Mouse (Mus musculus) MEL (cell line): Measurements from ENCODE around the gene Sgpp1. TPM values are rescaled to one million over a fixed set of nuclear protein-coding genes. Genes with fewer than 3 reads are reported as not detected.
A peak's percentile ranks its signal among the peaks of the same experiment; 100 is the strongest.

Source experiments
- DNase-seq: peaks from one replicate; pipeline ENCODE4 v3.0.0; 2011; ENCODE audit warnings: low read depth, low spot score
- H3K27ac ChIP-seq: 2 replicates; pipeline ENCODE4 v1.5.1; 2012; ENCODE audit warnings: low read depth, mild to moderate bottlenecking, control low read depth, low read length, moderate library complexity; ENCODE audit not compliant: control insufficient read depth
- H3K27me3 ChIP-seq, 2 experiments: fragments of 150-350 bp in 1 of 2; sonication (generic) in 1 of 2; 2 replicates each; pipeline ENCODE4 v1.6.1; 2012; ENCODE audit warnings: low read length in 2 of 2, mild to moderate bottlenecking in 2 of 2, improper control_type of control experiment in 1 of 2, moderate library complexity in 1 of 2; ENCODE audit not compliant: insufficient read depth in 2 of 2, control insufficient read depth in 1 of 2
- H3K36me3 ChIP-seq, 2 experiments: 2 replicates each; pipeline ENCODE4 v1.6.1; 2012 to 2014; ENCODE audit warnings: low read length in 2 of 2, improper control_type of control experiment in 1 of 2, inconsistent platforms in 1 of 2, mild to moderate bottlenecking in 1 of 2; ENCODE audit not compliant: insufficient read depth in 2 of 2, control insufficient read depth in 1 of 2
- H3K4me1 ChIP-seq, 2 experiments: fragments of 150-350 bp in 1 of 2; sonication (generic) in 1 of 2; 2 replicates each; pipeline ENCODE4 v1.6.1; 2012; ENCODE audit warnings: low read length in 2 of 2, improper control_type of control experiment in 1 of 2, mild to moderate bottlenecking in 1 of 2; ENCODE audit not compliant: insufficient read depth in 2 of 2, control insufficient read depth in 1 of 2
- H3K4me3 ChIP-seq, 2 experiments: fragments of 150-350 bp in 1 of 2; sonication (generic) in 1 of 2; 2 replicates each; pipeline ENCODE4 v1.5.1; 2012; ENCODE audit warnings: low read depth in 2 of 2, low read length in 2 of 2, mild to moderate bottlenecking in 2 of 2, moderate library complexity in 2 of 2, control low read depth in 1 of 2, improper control_type of control experiment in 1 of 2; ENCODE audit not compliant: control insufficient read depth in 1 of 2, insufficient read depth in 1 of 2
- H3K79me2 ChIP-seq: 2 replicates; pipeline ENCODE4 v1.6.1; 2012; ENCODE audit warnings: mild to moderate bottlenecking, low read length, moderate library complexity; ENCODE audit not compliant: control insufficient read depth, poor library complexity, insufficient read depth
- H3K9ac ChIP-seq: 2 replicates; pipeline ENCODE4 v1.6.1; 2012; ENCODE audit warnings: low read depth, mild to moderate bottlenecking, control low read depth, low read length, moderate library complexity; ENCODE audit not compliant: control insufficient read depth, poor library complexity, severe bottlenecking
- H3K9me3 ChIP-seq: fragments of 150-350 bp; sonication (generic); replicated peaks from 2 replicates; pipeline ENCODE4 v1.6.1; 2012; ENCODE audit warnings: mild to moderate bottlenecking, low read length, improper control_type of control experiment, moderate library complexity; ENCODE audit not compliant: insufficient read depth
- BHLHE40 ChIP-seq: IDR thresholded peaks from 2 replicates; pipeline ENCODE4 v1.6.1; 2012; ENCODE audit warnings: low read depth, mild to moderate bottlenecking, inconsistent platforms, low read length, improper control_type of control experiment, borderline replicate concordance
- CTCF ChIP-seq, 3 experiments: IDR thresholded peaks in 2 of 3; conservative IDR thresholded peaks in 1 of 3; 2 replicates each; pipeline ENCODE4 v1.5.1; 2011 to 2012; ENCODE audit warnings: low read length in 3 of 3, low read depth in 2 of 3, mild to moderate bottlenecking in 2 of 3, improper control_type of control experiment in 1 of 3, inconsistent platforms in 1 of 3, mixed read lengths in 1 of 3, moderate library complexity in 1 of 3; ENCODE audit not compliant: control insufficient read depth in 1 of 3, insufficient read depth in 1 of 3, poor library complexity in 1 of 3, severe bottlenecking in 1 of 3
- EP300 ChIP-seq, 2 experiments: IDR thresholded peaks; 2 replicates each; pipeline ENCODE4 v1.6.1; 2011; ENCODE audit warnings: improper control_type of control experiment in 2 of 2, low read length in 2 of 2, low read depth in 1 of 2, mild to moderate bottlenecking in 1 of 2
- ETS1 ChIP-seq: IDR thresholded peaks from 2 replicates; pipeline ENCODE4 v1.6.1; 2012; ENCODE audit warnings: low read depth, mild to moderate bottlenecking, inconsistent platforms, low read length, improper control_type of control experiment, moderate library complexity
- GABPA ChIP-seq: IDR thresholded peaks from 2 replicates; pipeline ENCODE4 v1.6.1; 2012; ENCODE audit warnings: low read depth, mild to moderate bottlenecking, inconsistent platforms, low read length, improper control_type of control experiment, moderate library complexity
- GATA1 ChIP-seq: IDR thresholded peaks from 2 replicates; pipeline ENCODE4 v1.6.1; 2011; ENCODE audit warnings: low read depth, low read length, improper control_type of control experiment
- HCFC1 ChIP-seq: IDR thresholded peaks from 2 replicates; pipeline ENCODE4 v1.6.1; 2012; ENCODE audit warnings: low read depth, mild to moderate bottlenecking, inconsistent platforms, low read length, improper control_type of control experiment, moderate library complexity
- MAFK ChIP-seq: IDR thresholded peaks from 2 replicates; pipeline ENCODE4 v1.6.1; 2011; ENCODE audit warnings: low read depth, mild to moderate bottlenecking, low read length, improper control_type of control experiment, borderline replicate concordance
- MAX ChIP-seq: IDR thresholded peaks from 2 replicates; pipeline ENCODE4 v1.6.1; 2011; ENCODE audit warnings: low read length, improper control_type of control experiment
- MAZ ChIP-seq: IDR thresholded peaks from 2 replicates; pipeline ENCODE4 v1.6.1; 2012; ENCODE audit warnings: low read depth, mild to moderate bottlenecking, inconsistent platforms, low read length, improper control_type of control experiment
- MEF2A ChIP-seq: IDR thresholded peaks from 2 replicates; pipeline ENCODE4 v1.6.1; 2014; ENCODE audit warnings: low read depth, mild to moderate bottlenecking, inconsistent platforms, low read length, improper control_type of control experiment; ENCODE audit not compliant: poor library complexity, insufficient replicate concordance, severe bottlenecking; ENCODE audit errors: extremely low read depth
- MXI1 ChIP-seq: IDR thresholded peaks from 2 replicates; pipeline ENCODE4 v1.6.1; 2011; ENCODE audit warnings: mild to moderate bottlenecking, low read depth, low read length, improper control_type of control experiment
- MYC ChIP-seq: IDR thresholded peaks from 2 replicates; pipeline ENCODE4 v1.6.1; 2011; ENCODE audit warnings: low read depth, mild to moderate bottlenecking, low read length, improper control_type of control experiment, moderate library complexity
- NELFE ChIP-seq: IDR thresholded peaks from 2 replicates; pipeline ENCODE4 v1.6.1; 2011; ENCODE audit warnings: low read depth, low read length, improper control_type of control experiment
- POLR2AphosphoS2 ChIP-seq: IDR thresholded peaks from 2 replicates; pipeline ENCODE4 v1.6.1; 2011; ENCODE audit warnings: low read length, improper control_type of control experiment
- POLR2AphosphoS5 ChIP-seq: IDR thresholded peaks from 2 replicates; pipeline ENCODE4 v1.6.1; 2012; ENCODE audit warnings: low read depth, borderline replicate concordance, mild to moderate bottlenecking, inconsistent platforms, low read length, moderate library complexity, mixed read lengths
- RAD21 ChIP-seq: IDR thresholded peaks from 2 replicates; pipeline ENCODE4 v1.6.1; 2011; ENCODE audit warnings: mild to moderate bottlenecking, low read depth, low read length, improper control_type of control experiment
- RCOR1 ChIP-seq: IDR thresholded peaks from 2 replicates; pipeline ENCODE4 v1.6.1; 2012; ENCODE audit warnings: low read depth, mild to moderate bottlenecking, inconsistent platforms, low read length, improper control_type of control experiment
- SMC3 ChIP-seq: IDR thresholded peaks from 2 replicates; pipeline ENCODE4 v1.6.1; 2011; ENCODE audit warnings: low read depth, low read length, improper control_type of control experiment
- USF2 ChIP-seq, 2 experiments: IDR thresholded peaks; 2 replicates each; pipeline ENCODE4 v1.6.1; 2011 to 2012; ENCODE audit warnings: improper control_type of control experiment in 2 of 2, low read length in 2 of 2, borderline replicate concordance in 1 of 2, inconsistent platforms in 1 of 2, low read depth in 1 of 2, mild to moderate bottlenecking in 1 of 2; ENCODE audit not compliant: insufficient read depth in 1 of 2
- ZC3H11A ChIP-seq: IDR thresholded peaks from 2 replicates; pipeline ENCODE4 v1.6.1; 2012; ENCODE audit warnings: low read depth, mild to moderate bottlenecking, inconsistent platforms, low read length, improper control_type of control experiment
- ZNF384 ChIP-seq: IDR thresholded peaks from 2 replicates; pipeline ENCODE4 v1.6.1; 2012; ENCODE audit warnings: low read depth, mild to moderate bottlenecking, inconsistent platforms, low read length, improper control_type of control experiment
- polyA plus RNA-seq, 2 experiments: library from polyadenylated mRNA; stranded (reverse) in 1 of 2; unstranded in 1 of 2; fragments of >175 nt in 1 of 2; fragments of >200 nt in 1 of 2; gene quantifications; 2 replicates each; pipeline versions ENCODE4 v1.2.1 to v1.2.4; 2012; ENCODE audit warnings: low replicate concordance in 2 of 2, low read depth in 1 of 2; ENCODE audit not compliant: insufficient read length in 2 of 2, insufficient read depth in 1 of 2, missing spikeins in 1 of 2
- total RNA-seq: library from RNA; depleted of rRNA; stranded (reverse); fragments of 300-350 nt; gene quantifications from 2 replicates; pipeline ENCODE4 v1.2.3, GENCODE M21; 2012

The Sgpp1 gene
- total and polyA plus RNA-seq, 3 experiments: 22.7 to 28.8 TPM; not detected in 1

DNA sequence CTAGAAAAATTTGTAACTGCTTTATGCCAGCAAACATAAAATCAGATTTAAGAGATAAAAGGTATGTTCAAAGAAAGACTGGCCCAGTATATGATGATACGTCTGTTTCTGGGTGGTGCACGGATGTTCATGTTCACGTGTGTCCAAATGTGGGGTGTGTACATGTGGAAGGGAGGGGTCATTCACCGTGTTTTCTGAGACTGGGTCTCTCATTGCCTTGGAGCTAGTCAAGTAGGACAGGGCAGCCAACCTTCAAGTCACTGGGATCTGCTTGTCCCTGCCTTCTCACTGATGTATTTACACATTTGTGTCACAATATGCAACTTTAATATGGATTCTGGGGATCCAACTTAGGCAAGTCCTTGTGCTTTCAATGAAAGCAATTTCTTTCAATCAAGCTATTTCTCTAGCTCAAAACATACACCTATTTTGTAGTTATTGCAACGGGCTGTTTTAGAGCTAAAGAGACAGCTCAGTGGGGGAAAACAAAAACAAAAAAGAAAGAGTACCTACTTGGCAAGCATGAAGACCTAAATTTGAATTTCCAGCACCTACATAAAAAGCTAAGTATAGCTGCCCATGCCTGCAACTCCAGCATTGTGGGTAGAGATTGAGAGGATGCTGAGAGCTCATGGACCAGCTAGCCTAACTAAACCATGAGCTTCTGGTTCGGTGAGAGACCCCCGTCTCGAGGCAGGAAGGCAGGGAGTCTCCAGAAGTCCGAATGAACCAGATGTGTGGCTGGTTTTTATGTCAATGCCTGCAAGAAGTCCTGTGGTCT lies 24.7 kb downstream of the Sgpp1 start:
- Histone ChIP-seq H3K9me3 (no peaks in the 10 kb centered on the region), H3K9ac (no peak overlapping the region), H3K4me3 (no peak overlapping the region), H3K27ac (no peak overlapping the region), H3K79me2 (no peaks in the 10 kb centered on the region), H3K27me3 (no peaks in the 10 kb centered on the region), H3K4me1 (peaks cover 3 to 20% of the 10 kb centered on the region in 2 experiments; a peak in 3 of 4 replicates), H3K36me3 (peaks cover 2 to 21% of the 10 kb centered on the region in 2 experiments; a peak in 3 of 4 replicates)
- no peak for DNase-seq
- TF ChIP-seq HCFC1: no peak
- no peak for TF ChIP-seq SMC3
- TF ChIP-seq GABPA: no peak
- no peak for TF ChIP-seq ZNF384
- no peak for TF ChIP-seq BHLHE40

DNA sequence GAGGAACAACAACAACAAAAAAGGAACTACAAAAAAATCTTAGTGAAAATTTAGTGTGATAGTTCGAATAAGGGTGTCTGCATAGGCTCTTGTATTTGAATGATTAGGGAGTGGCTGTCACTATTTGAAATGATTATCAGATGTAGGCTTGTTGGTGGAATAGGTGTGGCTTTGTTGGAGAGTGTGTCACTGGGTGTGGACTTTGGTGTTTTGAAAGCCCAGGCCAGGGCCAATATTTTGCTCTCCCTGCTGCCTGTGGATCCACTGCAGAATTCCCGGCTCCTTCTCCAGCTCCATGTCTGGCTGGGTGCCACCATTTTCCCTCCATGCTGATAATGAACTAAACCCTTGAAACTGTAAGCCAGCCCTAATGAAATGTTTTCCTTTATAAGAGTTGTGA lies 26.0 kb downstream of the Sgpp1 start:
- TF ChIP-seq BHLHE40: no peak
- peak; percentile 36; the same call in 1 of the 2 replicates for TF ChIP-seq GATA1
- no peak for TF ChIP-seq ZC3H11A
- TF ChIP-seq RAD21: no peak
- TF ChIP-seq ZNF384: peak; percentile 73; the same call in 1 of the 2 replicates
- TF ChIP-seq, all 39 proteins: peak for 2
- no peak overlapping the region for H3K27ac ChIP-seq
- no peaks in the 10 kb centered on the region for H3K27me3 ChIP-seq
- no peak overlapping the region for H3K9ac ChIP-seq
- no peak overlapping the region for H3K4me3 ChIP-seq
- no peak for DNase-seq
- peaks cover 0 to 21% of the 10 kb centered on the region in 2 experiments; a peak in 2 of 4 replicates for H3K36me3 ChIP-seq
- no peaks in the 10 kb centered on the region for H3K9me3 ChIP-seq
- H3K79me2 ChIP-seq: no peaks in the 10 kb centered on the region
- H3K4me1 ChIP-seq: peaks cover 3 to 20% of the 10 kb centered on the region in 2 experiments; a peak in 3 of 4 replicates

DNA sequence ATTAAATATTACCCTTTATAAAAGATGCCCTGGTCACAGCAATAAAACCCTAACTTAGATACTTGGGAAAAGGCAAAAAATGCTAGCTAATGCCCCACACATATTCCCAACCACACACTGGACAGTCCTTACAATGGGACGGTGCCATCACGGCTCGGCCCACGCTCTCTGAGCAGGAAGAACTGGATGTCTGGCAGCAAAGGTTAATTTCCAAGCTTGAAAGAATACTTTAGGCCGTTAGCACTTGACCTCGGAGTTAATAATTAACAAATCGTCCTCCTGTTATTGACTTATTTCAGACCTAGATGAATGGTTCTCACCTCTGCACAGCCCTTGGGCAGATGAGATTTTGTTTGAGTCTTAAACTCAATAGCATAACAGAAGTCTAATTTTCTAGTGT lies 28.9 kb downstream of the Sgpp1 start:
- Histone ChIP-seq H3K36me3 (peaks cover 0 to 7% of the 10 kb centered on the region in 2 experiments; a peak in 2 of 4 replicates), H3K27me3 (no peaks in the 10 kb centered on the region), H3K79me2 (no peaks in the 10 kb centered on the region), H3K9ac (no peak overlapping the region), H3K9me3 (no peaks in the 10 kb centered on the region), H3K4me1 (peaks cover 0 to 7% of the 10 kb centered on the region in 2 experiments; a peak in 1 of 4 replicates), H3K27ac (no peak overlapping the region), H3K4me3 (no peak overlapping the region)
- DNase-seq: no peak
- TF ChIP-seq RCOR1 (no peak), MEF2A (no peak), HCFC1 (no peak), MAZ (no peak), CTCF (IDR thresholded peaks at IDR 0.05 in 2 of 3, conservative IDR thresholded peaks at IDR 0.05 in 1 of 3; ENCODE audit: control insufficient read depth in 1 of 3, insufficient read depth in 1 of 3, low read depth in 2 of 3, low read length in 3 of 3, poor library complexity in 1 of 3, severe bottlenecking in 1 of 3) (no peak), POLR2AphosphoS5 (no peak), USF2 (IDR thresholded peaks at IDR 0.05; ENCODE audit: borderline replicate concordance in 1 of 2, insufficient read depth in 1 of 2, low read depth in 1 of 2, low read length in 2 of 2) (no peak), MYC (no peak), ETS1 (no peak), MAX (no peak), MAFK (no peak), BHLHE40 (no peak), MXI1 (no peak), EP300 (IDR thresholded peaks at IDR 0.05; ENCODE audit: low read depth in 1 of 2, low read length in 2 of 2) (no peak), NELFE (no peak), POLR2AphosphoS2 (no peak), ZC3H11A (no peak)
